Mouse (Mus musculus) heart, embryonic 11.5 days (tissue): ENCODE data around the gene Gm49673. TPM values are rescaled to one million over a fixed set of nuclear protein-coding genes. Genes with fewer than 3 reads are reported as not detected.
A peak's percentile ranks its signal among the peaks of the same experiment; 100 is the strongest.
"Not testable (repeated sequence)": the region's sequence is repeated elsewhere in the genome, so short reads cannot be mapped to it uniquely, and the experiment has no call there.

Experiments used
- ATAC-seq: fragments of 200-750 bp; cut with Nextera tagmentation; replicated peaks from 2 replicates; pipeline ENCODE4 v1.8.0; 2017; ENCODE audit warnings: moderate library complexity; ENCODE audit not compliant: insufficient number of reproducible peaks, low FRiP score, low TSS enrichment
- H3K27ac ChIP-seq: fragments of 300-500 bp; sonication (generic); 2 replicates; pipeline ENCODE4 v1.5.1; 2014; ENCODE audit warnings: mild to moderate bottlenecking, low read depth, low read length
- H3K27me3 ChIP-seq: fragments of 300-500 bp; sonication (generic); 2 replicates; pipeline ENCODE4 v1.6.1; 2014; ENCODE audit warnings: mild to moderate bottlenecking, low read length, mixed read lengths; ENCODE audit not compliant: control insufficient read depth, insufficient read depth
- H3K36me3 ChIP-seq: fragments of 300-500 bp; sonication (generic); 2 replicates; pipeline ENCODE4 v1.6.1; 2014; ENCODE audit warnings: mild to moderate bottlenecking, low read length, moderate library complexity, mixed read lengths; ENCODE audit not compliant: control insufficient read depth, insufficient read depth
- H3K4me1 ChIP-seq: fragments of 300-500 bp; sonication (generic); 2 replicates; pipeline ENCODE4 v1.6.1; 2014; ENCODE audit warnings: low read length; ENCODE audit not compliant: control insufficient read depth, insufficient read depth
- H3K4me2 ChIP-seq: fragments of 300-500 bp; sonication (generic); 2 replicates; pipeline ENCODE4 v1.6.1; 2014; ENCODE audit warnings: mild to moderate bottlenecking, moderate library complexity
- H3K4me3 ChIP-seq: fragments of 300-500 bp; sonication (generic); 2 replicates; pipeline ENCODE4 v1.5.1; 2014; ENCODE audit warnings: low read depth, low read length
- H3K9ac ChIP-seq: fragments of 300-500 bp; sonication (generic); 2 replicates; pipeline ENCODE4 v1.6.1; 2014; ENCODE audit warnings: mild to moderate bottlenecking, low read depth, low read length, moderate library complexity
- H3K9me3 ChIP-seq: fragments of 300-500 bp; sonication (generic); replicated peaks from 2 replicates; pipeline ENCODE4 v1.6.1; 2016; ENCODE audit warnings: low read length; ENCODE audit not compliant: control insufficient read depth
- WGBS: fragments of 180-500 bp; shearing (Covaris S2); extraction: QIAGEN DNeasy Blood & Tissue Kit; methylation state at CpG from one replicate; pipeline ENCODE4 v1.1.7; 2014; ENCODE audit not compliant: insufficient replicate concordance; 5-methylcytosine and 5-hydroxymethylcytosine counted together
- polyA plus RNA-seq: library from polyadenylated mRNA; unstranded; fragments of >200 nt; fragmentation: Nextera tagmentation; extraction: Ambion mirVana; gene quantifications from 2 replicates; pipeline ENCODE4 v1.2.1, GENCODE M21; 2014

The Gm49673 gene
- polyA plus RNA-seq, 1 experiment from 2014 or later = not detected

DNA sequence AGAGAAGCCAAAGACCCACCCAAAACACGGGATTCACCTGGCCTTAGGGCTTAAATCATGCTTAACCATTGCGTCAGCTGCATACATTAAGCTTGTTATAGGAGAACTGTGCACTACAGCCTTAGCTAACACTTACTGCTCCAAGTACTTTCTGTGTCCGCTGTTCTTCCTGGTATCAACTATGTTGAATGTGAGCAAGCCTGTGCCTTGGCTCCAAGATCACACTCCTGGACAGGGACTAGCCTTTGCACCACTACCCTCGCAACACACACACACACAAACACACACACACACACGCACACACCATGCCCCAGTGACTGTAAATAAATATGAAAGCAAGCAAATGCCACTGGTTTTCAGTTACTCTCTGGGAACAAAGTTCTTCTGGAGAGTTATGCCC is 657 bp downstream of the Gm49673 start:
- H3K36me3 ChIP-seq, H3K27me3 ChIP-seq, H3K27ac ChIP-seq, H3K9me3 ChIP-seq, ATAC-seq, H3K4me1 ChIP-seq: not testable (repeated sequence)
- WGBS = 17% methylated on average over 4 of the region's 5 CpGs
- Histone ChIP-seq H3K9ac (0 out of 2 replicates have a peak overlapping the region, but pooled peaks have one; percentile 34), H3K4me2 (peak overlapping the region; percentile 56), H3K4me3 (peak overlapping the region; percentile 52)

DNA sequence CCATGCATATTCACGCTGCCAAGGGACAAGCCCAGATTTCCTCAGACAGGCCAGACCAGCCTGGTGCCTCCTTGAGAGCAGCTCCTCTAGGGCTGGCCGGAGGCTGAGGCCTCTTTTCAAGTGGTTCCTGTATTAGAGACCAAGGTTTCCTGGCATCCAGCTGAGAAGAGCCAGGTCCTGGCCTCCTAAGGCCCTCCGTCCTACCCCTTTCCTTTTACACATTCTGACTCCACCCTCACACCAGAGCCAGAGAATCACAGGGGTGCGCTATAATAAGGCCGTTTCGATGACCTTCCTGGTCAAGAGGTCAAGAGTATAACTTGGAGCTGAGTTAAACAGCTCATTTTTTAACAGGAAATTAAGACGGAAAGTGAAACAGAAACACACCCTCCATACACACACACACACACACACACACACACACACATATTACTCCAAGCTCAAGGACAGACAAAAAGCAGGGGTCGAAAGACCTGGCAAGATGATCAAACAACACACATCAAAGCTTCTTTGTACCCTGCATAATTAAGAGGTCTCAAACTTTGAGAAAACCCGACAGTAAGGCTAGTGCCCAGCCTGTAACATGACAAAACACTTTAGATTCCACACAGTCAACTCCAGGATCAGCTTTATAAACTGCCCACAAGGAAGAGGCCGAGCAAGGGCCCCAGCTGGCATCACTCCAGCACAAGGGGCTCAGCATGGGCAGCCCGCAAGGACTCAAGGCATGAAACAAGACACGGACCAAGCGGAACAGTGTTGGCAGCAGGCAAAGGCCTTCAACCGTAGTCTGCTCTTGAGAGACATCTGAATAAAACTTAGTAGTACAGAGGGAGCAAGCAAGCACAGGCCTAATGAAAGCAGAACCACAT is 3.5 kb downstream of the Gm49673 start:
- not testable (repeated sequence) for H3K9ac ChIP-seq, H3K27me3 ChIP-seq, H3K4me3 ChIP-seq, H3K36me3 ChIP-seq, H3K9me3 ChIP-seq, ATAC-seq, H3K4me1 ChIP-seq, H3K4me2 ChIP-seq, H3K27ac ChIP-seq
- WGBS = 55% methylated on average over 13 of the region's 14 CpGs

DNA sequence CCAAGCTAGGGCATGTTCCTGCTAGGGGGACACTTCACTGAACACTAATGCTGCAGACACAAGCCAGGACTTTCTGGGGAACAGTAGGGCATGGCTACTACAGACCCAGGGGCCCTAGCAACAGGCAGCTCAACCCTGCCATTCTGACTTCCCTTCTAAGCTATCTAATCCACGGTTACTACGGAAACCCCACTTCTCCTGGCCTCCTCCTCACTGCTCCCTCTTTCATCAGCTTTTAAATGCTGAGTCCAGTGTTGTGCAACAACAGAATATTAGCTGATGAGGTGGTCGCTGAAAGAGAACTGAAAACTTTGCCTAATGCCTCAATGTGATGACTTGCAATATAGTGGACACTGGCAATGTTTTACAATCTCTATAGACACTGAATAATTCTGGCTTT is 7.4 kb downstream of the Gm49673 start:
- WGBS = 72% methylated on average over 3 of the region's 3 CpGs

DNA sequence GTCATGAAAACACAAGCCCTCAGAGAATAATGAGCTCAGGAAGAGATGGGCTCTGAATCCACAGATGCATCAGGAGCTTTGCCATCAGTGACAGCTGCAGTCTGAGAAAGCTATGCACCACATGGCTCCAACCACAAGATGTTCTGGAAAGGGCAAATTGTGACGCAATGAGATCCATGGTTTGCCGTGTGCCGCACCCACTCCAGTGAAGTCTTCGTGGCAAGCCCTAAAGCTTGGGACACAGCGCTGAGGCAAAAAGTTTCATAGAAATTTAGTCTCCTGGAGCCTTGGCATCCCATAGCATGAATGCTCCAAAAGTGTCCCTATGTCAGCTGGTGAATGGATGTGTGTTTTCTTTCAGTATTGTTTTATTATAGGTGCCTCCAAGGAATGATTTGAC is 9.5 kb downstream of the Gm49673 start:
- not testable (repeated sequence) for H3K9ac ChIP-seq, H3K9me3 ChIP-seq, H3K4me1 ChIP-seq, H3K27me3 ChIP-seq, H3K27ac ChIP-seq, ATAC-seq, H3K4me3 ChIP-seq, H3K4me2 ChIP-seq, H3K36me3 ChIP-seq
- 92% methylated on average over 5 of the region's 5 CpGs for WGBS

More for the DNA sequence above, 7.4 kb downstream of the Gm49673 start:
- not testable (repeated sequence) for H3K36me3 ChIP-seq, H3K4me3 ChIP-seq, H3K4me1 ChIP-seq, H3K4me2 ChIP-seq, H3K27me3 ChIP-seq, ATAC-seq, H3K9ac ChIP-seq, H3K9me3 ChIP-seq, H3K27ac ChIP-seq

DNA sequence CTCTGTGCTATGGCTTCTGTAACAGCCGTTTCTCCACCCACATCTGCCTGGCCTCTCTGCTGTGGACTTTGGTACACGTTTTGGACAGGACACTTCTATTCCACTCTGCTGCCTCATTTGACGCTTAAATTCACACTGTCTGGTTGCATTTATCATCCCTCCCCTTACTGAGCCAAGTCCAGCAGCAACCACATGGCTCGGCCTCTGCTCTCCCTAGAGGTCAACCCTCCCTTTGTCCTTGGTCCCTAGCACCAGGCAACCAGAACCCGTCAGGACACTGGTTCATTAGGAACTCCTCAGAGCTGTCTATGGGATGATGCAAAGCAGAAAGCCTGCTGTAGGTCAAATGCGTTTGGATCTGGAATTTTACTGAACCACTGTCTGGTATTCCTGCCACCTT is 16.7 kb downstream of the Gm49673 start:
- not testable (repeated sequence) for H3K9ac ChIP-seq, H3K4me3 ChIP-seq, ATAC-seq, H3K4me2 ChIP-seq, H3K4me1 ChIP-seq, H3K9me3 ChIP-seq, H3K27ac ChIP-seq, H3K36me3 ChIP-seq, H3K27me3 ChIP-seq
- WGBS = no CpG with 5 or more reads among the region's 6 CpGs

DNA sequence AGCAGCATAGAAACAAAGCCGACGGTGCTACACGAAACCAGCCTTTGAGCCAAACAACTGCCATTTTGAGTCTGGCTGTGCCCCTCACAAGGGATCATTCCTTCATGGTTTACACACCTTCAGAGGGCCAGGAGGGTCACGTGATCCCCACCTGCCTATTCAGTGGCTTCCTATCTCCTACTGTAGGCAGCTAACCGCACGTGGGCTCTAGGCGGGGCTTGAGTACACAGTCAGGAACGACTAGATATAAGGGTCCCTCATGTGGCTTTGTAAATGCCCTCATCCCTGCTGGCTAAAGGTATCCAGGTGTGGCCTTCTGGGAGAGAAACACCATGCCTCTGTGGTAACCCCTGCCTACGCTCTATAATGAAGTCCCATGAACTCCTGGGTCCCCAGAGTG is 18.0 kb downstream of the Gm49673 start:
- H3K36me3 ChIP-seq, H3K4me3 ChIP-seq, H3K27ac ChIP-seq, H3K4me1 ChIP-seq, H3K27me3 ChIP-seq, H3K4me2 ChIP-seq, H3K9ac ChIP-seq, ATAC-seq, H3K9me3 ChIP-seq: not testable (repeated sequence)
- WGBS = 85% methylated on average over 9 of the region's 9 CpGs

- H3K9me3 ChIP-seq, H3K36me3 ChIP-seq, H3K9ac ChIP-seq, ATAC-seq, H3K4me3 ChIP-seq, H3K4me1 ChIP-seq, H3K27me3 ChIP-seq, H3K27ac ChIP-seq, H3K4me2 ChIP-seq: not testable (repeated sequence)
- WGBS = 80% methylated on average over 1 of the region's 7 CpGs
Measured at GRCm38 (mm10) chr17:8128326-8128993, 19.1 kb downstream of the Gm49673 start.

- not testable (repeated sequence) for H3K36me3 ChIP-seq, H3K9me3 ChIP-seq, H3K27me3 ChIP-seq, ATAC-seq, H3K9ac ChIP-seq, H3K4me3 ChIP-seq, H3K4me2 ChIP-seq, H3K27ac ChIP-seq, H3K4me1 ChIP-seq
- WGBS = no CpG with 5 or more reads among the region's 6 CpGs
Measured at GRCm38 (mm10) chr17:8124586-8124985, 23.0 kb downstream of the Gm49673 start.
